Mouse (Mus musculus) ES-E14 (cell line): ENCODE results near the gene Ccdc50.

Experiments used
- CHD2 ChIP-seq: IDR thresholded peaks from 2 replicates; pipeline ENCODE4 v1.6.1; 2014; ENCODE audit warnings: mild to moderate bottlenecking, low read depth, low read length, inconsistent platforms
- HCFC1 ChIP-seq: IDR thresholded peaks from 2 replicates; pipeline ENCODE4 v1.6.1; 2012; ENCODE audit warnings: low read length, inconsistent platforms, borderline replicate concordance; ENCODE audit not compliant: insufficient read depth
- MAFK ChIP-seq: IDR thresholded peaks from 2 replicates; pipeline ENCODE4 v1.6.1; 2014; ENCODE audit warnings: mild to moderate bottlenecking, low read depth, low read length, inconsistent platforms; ENCODE audit not compliant: insufficient read depth
- ZC3H11A ChIP-seq: IDR thresholded peaks from 2 replicates; pipeline ENCODE4 v1.6.1; 2012; ENCODE audit warnings: low read depth, mild to moderate bottlenecking, inconsistent platforms, low read length, borderline replicate concordance
- ZNF384 ChIP-seq: IDR thresholded peaks from 2 replicates; pipeline ENCODE4 v1.6.1; 2012; ENCODE audit warnings: low read depth, low read length, inconsistent platforms

GRCm38 (mm10) chr16:27416937-27417584 is 28.4 kb downstream of the Ccdc50 start:
- no peak for TF ChIP-seq ZC3H11A
- no peak for TF ChIP-seq ZNF384
- no peak for TF ChIP-seq CHD2
- no peak for TF ChIP-seq MAFK
- no peak for TF ChIP-seq HCFC1
